Mouse (Mus musculus) left cerebral cortex, adult 9 months (tissue): ENCODE data around the gene Pcolce2.
A peak's percentile ranks its signal among the peaks of the same experiment; 100 is the strongest.

Experiments
- DNase-seq, 2 experiments: peaks; one replicate each; pipeline ENCODE4 v3.0.0; 2022; ENCODE audit warnings: low spot score in 2 of 2

The Pcolce2 gene

DNA sequence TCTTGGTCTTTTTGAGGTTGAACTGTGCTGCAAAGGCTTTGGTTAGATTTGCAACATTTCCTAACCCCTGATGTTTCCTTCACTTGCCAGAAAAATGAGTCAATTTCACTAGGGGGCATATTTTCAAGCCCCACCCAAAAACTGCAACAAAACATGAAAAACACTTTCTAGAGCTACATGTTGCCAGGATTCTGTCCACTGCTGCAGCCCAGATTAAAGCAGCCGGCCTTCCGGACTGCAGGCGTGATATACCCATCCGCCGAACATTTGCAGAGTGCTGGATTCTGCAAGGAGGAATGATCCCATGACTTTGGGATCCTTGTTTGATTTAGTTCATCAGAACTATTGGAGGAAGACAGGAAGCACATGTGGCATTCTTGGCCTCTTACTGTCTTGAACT lies 17.0 kb downstream of the Pcolce2 start:
- DNase-seq, result no peak

DNA sequence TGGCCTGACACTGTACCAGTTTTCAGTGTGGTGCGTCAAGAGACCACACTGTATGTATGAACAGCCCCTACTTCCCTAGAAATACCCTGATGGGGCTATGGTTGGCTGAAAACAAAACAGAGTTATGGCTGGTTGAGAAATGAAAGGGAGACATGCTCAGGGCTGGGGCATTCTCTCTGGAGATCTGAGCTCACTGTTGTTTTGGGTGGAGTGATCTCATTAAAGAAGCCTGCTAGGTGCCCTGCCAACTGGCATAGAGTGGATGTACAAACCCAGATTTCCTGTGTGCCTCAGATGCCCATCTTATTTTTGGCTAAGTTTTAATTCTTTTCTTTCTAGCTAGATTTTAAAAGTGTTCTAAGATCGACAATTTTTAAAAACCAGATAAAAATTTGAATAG lies 20.5 kb downstream of the Pcolce2 start:
- DNase-seq, result no peak

DNA sequence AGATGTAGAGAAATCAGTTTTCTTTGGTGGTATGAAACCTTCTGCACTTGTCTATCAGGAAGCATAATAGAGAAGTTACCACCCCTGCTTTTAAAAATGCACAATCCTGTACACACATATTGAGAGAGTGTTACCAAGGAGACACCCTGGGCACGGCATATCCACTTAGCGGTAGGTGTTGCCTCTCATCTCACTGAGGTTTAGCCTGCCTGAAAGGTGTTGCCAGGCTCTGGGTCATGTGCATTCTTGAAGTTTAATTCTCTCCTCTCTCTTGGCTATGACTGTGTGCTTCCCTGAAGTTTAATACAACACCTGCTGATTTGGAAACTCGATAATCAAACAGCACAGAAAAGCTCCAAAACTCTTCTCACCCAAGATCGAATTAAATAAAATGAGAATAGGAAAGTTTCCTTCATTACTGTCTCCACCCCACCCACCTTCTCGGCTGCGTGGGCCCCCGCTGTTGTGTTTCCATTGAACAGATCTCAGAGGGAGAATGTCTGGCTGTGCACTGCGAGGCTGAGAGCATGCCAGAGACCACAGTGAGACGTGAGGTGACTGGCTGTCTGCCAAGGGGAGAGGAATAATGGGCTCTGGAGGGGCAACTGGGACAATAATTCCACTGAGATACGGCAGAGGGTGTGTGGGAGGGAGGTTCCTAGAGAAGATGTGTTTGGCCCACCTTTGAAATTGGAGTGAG lies 27.0 kb downstream of the Pcolce2 start:
- peak in 1 of 2 experiments; percentile 42 for DNase-seq

DNA sequence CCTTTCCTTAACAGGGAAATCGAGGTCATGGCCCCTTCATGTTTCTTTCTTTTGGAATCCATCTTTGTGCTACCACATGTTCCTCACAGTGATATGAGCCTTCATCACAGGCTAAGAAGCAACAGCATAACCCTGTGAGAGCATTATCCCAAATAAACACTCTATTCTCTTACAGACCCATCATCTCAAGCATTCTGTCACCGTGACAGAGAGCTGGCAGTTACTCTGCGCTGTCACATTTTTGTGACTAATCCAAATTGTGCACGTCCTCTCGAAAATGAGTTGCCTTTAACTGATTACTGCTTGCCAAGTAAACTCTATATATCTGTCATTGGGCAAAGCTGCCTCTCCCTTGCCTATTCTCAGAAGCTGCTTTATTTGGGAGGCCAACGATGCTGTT lies 28.4 kb downstream of the Pcolce2 start:
- no peak for DNase-seq

DNA sequence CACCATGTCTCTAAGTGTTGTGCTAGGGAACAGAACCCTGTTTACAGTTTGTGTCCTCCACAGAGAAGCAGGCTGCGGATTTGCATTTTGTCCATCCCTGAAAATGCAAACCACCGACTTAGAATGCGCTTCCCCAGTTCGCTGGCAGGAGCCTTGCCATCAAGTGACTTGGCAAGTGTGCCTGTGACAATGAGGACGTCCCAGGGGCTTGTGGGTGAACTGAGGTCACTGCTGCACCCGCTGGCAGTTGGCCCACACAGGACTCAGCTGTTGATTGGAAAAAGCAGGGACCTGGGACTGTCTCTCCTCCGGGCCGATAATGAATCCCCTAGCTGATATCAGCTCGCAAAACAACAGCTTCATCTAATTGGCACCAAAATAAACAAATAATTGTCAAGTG lies 30.4 kb downstream of the Pcolce2 start:
- peak; percentile 22 to 59 for DNase-seq

DNA sequence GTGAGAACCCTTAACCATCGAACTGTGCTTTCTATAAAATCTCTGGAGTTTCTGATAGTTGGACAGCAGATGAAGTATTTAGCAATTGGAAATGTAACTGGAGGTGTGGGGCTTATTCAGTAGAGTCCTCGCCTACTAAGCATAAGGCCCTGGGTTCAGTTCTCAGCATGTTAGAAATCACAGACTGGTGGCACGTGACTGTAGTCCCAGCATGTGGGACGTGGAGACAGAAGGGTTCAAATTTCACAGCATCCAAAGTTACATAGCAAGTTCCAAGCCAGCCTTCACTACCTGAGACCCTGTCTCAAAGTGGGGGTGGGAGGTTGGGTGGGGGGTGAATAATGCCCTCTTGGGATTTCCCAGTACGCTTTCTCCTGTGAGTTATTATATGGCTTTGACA lies 30.9 kb downstream of the Pcolce2 start:
- DNase-seq, result no peak

DNA sequence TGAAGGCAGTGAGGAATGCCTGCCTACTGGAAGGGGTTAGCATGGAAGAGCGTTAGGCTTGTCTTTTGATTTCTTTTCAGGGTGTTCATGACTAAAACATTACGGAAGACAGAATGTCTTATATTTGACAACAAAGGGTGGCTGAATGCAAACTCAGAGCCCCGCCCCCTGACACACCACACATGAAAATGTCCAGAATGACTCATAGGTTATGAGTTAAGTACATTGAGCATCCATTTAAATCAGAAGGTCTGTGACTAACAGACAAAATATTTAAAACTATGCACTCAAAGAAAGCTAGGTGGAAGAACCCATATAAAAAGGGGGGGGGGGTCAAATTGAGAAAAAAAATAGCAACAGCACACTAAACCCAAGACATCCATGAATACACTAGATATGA lies 34.9 kb downstream of the Pcolce2 start:
- no peak for DNase-seq

DNA sequence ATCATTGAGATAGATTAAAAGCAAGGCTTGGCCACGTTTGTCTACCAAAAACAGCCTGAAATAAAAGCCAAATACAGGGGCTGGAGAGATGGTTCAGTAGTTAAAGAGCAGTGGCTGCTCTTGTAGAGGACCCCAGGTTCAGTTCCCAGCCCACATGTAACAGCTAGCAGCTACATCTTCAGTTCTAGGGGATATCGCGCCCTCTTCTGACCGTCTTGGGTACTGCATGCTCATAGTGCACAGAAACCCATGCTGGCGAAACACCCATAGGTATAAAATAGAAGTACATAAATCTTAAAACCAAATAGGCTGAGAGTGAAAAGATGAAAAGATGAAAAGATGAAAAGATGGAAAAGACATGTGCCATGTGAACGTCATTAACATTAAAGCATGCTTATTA lies 35.4 kb downstream of the Pcolce2 start:
- no peak for DNase-seq

DNA sequence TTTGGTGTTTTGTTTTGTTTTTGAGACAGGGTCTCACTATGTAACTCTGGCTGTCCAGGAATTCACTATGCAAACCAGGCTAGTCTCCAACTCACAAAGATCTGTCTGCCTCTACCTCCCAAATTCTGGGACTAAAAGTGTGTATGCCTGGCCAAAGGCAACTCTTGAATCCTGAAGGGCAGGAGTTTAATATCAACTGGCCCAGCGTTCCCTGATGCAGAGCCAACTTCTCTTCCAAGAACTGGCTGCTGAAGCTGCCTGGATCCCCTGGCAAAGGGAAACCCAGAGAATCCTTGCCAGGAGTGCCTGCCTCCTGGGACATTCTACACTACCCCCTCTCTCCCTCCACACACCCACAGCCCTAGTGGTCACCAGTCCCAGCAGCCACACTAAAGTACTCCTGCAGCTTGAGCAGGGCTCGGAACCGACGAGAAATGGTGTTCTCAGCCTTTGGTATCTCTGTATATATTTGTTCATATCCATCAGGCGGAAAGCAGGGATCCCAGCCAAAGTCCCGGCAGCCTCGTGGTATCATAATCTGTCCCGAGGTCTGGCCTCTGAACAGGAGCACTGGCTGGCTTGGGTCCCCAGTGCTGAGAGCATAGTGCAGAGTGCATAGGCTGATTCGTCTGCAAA lies 37.8 kb downstream of the Pcolce2 start:
- peak in 1 of 2 experiments; percentile 17 for DNase-seq

DNA sequence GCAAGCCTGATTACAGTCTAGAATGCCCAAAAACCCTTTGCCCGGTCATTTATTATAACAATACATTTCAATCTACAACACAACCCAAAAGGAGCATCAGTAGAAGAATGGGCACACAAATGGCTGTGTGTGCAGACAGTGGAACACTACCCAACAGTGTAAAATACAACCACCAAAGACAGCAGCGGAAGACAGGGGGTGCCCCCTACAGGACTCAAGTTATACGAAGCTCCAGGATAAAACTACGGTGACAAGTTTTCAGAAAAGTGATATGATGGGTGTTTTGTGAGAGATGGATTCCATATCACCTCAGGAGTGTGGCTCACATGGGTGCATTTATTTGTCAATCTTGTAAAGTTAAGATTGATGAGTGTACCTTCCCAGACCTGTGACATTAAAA lies 38.6 kb downstream of the Pcolce2 start:
- DNase-seq, result no peak

DNA sequence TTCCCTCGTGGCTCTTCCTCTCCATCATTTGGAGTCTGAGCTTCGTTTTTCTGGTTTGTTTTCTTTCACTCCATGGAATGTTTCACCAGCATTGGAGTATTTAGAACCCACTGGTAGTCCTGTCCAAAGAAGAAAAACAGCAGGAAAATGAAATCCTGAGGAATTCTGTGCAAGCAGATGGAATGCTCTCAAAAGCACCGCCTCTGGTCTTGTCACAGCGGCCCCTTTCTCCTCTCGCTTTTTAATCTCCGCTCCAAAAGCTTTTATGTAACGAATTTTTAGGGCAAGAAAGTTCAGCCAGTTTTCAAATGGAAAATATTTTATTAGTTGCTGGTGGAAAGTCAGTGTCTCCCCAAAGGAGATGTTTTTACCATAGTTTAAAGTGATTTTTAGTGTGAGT lies 42.6 kb downstream of the Pcolce2 start:
- no peak for DNase-seq

DNA sequence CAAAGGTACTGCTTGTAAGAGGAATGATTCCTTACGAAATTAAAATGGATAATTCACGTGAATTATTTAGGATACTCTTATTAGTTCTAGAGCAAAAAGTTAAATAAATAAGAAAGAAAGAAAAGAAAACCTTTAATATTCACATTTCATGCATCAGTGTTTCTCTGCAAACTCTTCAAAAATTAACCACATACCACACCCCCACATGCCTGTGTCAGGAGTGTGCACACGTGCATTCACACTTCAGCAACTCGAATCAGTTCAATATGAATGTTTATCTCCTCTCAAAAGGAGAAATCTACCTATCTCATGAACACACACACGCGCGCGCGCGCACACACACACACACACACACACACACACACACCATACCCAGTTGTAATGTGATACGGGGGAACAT lies 43.3 kb downstream of the Pcolce2 start:
- DNase-seq, result no peak

DNA sequence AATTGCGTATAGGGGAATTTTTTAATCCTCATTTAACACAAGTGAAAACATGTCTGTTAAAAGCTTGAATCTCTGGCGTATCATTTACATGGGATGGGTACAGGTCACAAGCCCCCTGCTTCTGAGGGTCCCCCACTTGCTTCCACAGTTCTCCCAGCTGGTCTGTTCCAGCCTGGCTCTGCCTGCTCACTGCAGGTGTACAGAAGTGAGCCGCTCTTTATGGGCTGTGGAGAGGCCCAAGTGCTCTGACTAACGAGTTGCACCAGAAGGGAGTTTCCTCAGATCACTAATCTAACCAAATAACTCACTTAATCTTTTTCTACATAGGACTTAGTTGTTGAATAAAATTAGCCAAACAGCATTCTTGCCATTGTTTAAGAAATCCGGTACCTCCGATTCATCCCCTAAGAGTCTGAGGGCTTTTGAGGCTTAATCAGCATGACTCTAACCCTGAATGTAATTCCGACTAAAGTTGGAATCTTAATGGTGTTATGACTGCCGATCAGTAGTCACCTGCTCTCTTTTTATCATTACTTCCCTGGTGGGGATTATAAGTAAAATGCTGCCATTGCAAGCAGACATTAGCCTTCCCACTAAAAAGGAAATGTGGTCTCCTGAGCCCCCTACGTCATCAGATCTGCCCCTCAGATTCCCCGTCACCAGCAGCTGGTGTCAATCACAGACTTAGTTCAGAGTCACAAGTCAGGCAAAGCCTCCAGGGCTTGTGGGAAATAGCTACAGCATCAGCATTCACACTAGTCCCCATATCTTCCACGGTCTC lies 48.4 kb downstream of the Pcolce2 start:
- DNase-seq, result no peak

DNA sequence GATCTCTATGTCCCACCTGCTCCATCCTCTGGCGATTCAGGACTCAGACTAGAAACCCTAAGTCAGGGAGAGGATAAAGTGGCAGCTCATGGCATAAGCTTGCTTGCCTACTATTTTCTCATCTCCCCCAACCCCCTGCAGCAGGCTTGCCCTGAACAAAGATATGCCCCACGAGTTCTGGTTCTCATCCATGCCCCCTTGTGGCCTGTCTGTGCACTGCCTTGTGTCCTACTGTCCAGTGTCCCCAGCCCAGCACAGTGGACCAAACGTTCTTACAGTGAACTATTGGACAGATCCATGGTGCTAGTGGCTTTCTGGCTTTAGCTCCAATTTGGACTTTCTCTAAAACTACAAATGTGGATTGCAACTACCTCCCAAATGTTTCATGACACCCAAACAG lies 50.7 kb downstream of the Pcolce2 start:
- DNase-seq, result peak in 1 of 2 experiments; percentile 27

DNA sequence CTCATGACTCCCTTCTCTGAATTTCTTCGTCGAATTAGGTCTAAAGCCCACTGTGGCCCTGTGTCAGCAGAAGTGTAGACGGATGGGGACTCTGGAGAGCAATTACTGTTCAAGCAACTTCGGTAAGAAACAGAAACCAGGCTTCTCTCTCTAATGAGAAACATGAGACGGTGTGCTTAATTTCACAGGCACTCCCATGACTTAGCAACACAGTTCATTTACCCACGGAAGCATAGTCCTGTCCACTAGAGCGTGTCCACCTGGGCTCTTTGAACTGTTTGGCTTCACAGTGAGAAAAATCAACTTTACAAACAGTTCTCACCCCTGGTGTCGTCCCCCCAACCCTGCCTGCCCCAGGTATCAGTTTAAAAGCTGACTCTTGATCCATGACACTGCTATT lies 55.4 kb downstream of the Pcolce2 start:
- DNase-seq, result no peak

DNA sequence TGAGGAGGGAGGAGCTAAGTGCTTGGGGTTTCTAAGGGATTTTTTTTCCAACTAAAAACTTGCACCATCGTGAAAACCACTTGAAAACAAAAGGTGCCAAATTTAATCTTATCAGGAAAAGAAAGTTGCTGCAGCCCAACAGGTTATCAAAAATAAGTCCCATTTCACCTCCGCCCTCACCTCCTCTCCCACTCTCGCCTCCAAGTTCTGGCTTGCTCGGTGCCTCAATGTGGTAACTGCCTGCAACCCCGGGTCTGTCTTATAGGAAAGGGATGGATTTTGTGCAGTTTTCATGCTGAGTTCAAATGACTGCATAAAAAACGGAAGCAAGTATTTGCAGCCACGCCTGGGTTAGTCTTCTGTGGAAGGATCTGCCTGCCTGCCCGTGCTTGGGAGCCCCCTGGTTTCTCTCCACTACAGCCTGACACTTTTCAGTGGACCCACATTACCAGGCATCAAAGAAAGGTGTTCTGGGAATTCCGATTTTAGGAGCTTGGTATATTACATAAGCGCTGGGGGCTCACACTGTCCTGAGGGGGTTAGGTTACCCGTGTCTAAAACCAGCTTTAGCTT lies 56.2 kb downstream of the Pcolce2 start:
- DNase-seq, result no peak

DNA sequence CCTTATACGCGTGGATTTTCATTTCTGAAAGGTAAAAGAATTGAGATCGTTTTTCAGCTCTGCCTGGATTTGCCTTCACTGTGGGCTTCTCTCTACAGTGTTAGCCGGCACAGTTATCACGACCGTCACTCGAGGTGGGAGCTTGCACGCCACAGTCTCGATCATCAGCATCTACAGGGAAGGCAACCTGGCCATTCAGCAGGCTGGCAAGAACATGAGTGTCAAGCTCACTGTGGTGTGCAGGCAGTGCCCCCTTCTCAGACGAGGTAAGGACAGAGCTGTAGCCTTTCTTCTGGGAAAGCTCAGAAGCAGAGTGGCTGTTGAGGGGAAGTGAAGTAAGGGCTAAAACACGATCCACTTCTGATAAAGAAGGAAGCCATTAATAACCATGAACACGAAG lies 57.1 kb downstream of the Pcolce2 start:
- no peak for DNase-seq

DNA sequence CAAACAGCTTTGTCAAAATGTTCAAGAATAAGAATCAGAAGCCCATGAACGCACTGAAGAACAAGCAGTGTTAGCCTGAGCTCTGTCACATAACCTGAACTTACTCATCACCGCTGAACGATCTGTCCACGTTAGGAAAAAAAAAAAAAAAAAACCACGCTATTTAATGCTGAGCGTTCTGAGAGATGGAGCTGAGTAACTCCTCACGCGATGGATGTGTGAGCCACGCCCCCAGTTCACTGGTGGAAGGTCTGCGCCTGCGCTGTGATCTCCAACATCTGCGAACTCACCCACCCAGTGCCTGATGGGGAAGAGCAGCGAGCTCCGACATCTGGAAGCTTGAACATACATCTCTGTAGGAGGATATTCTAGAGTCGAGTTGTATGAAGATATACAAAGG lies 57.6 kb downstream of the Pcolce2 start:
- DNase-seq, result no peak

DNA sequence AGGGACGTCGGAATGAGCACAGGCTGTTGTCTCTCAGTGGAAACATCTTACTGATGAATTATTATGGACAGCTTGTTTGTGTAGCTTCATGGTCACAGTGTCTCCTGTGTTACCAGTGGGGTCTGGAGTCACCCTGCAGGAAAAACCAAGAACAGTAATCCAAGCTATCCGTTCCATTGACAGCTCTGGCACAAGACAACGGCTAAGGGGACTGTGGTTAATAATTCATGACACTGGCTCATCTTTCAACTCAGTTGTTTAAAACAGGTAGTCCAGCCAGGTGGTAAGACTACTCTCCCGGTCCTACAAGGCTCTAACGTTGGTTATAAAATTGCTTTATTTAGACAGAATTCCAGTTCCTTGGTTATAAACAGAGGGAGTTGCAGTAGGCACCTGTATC lies 59.2 kb downstream of the Pcolce2 start:
- no peak for DNase-seq

DNA sequence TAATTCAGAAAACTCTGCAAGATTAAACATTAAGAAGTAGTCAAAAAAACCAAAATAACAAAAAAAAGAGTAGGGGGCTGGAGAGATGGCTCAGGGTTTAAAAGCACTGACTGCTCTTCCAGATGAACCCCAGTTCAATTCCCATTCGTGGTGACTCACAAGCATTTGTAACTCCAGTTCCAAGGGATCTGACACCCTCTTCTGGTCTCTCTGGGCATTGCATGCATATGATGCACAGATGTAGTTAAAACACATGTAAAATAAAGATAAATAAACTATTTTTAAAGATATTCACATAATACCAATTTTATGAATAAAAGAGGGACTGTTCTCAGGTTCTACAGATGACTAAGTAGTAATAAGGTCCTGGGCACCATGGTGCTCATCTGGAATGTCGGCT lies 60.4 kb downstream of the Pcolce2 start:
- peak in 1 of 2 experiments; percentile 38 for DNase-seq

DNA sequence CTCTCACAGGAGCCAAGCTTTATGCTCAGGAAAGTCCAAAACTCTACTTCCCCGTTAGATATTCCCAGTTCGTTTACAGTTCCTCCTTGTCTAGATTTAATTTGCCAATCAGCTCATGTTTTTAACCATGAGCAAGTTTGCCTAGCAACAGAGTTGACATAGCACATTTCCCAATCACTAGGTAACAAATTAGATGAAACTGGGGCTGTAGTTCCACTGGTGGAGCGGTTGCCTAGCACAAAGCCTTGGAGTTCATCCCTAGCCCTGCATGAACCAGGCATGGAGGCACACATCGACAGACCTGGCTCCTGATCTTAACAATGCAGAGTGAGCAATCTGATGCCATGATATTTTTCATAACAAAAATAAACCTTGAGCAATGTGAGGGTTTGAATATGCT lies 61.9 kb downstream of the Pcolce2 start:
- no peak for DNase-seq

DNA sequence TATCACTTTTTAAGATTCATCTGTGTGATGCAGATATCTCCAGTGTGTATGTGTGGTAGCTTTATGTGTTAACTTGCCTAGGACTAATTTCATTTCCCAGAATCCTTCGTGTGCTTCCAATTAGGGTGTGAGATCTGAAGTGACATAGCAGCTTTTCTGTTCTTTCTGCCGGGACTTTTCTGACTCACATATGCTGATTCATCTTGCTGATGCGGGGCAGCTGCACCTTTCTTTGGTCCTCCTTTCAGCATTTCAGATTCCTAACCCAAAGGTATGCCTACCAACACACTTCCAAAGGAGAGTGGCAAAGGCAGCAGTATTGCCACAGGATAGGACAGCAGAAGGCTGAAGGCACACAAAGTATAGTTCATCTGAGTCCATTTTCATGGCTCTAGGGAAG lies 66.7 kb downstream of the Pcolce2 start:
- DNase-seq, result peak in 1 of 2 experiments; percentile 12

DNA sequence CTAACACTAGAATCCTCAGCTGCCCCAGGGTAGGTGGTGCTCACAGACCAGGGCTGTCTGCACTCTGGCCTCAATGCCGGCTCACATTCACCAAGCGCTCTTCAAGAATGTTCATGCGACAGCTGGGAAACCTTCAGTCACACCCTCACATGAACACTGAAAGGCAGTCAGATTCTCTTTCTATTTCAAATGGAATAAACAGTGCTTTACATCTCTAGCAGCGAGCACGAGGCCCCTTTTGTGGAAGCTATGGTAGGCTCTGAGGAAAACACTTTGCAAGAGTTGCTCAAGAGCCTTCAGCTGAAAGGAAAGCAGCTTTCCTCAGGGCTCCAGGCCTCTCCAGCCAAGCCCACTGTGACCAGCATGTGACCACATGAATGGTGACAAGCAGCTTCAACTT lies 68.0 kb downstream of the Pcolce2 start:
- DNase-seq, result no peak
